Mouse (Mus musculus) spleen, embryonic (tissue): ENCODE results near the gene Smad3.

Source experiments
- CTCF ChIA-PET: fragments of 350-600 bp; sonication (Branson Sonifier 250); formaldehyde crosslinking; loops from one replicate; lab custom pipeline; 2022; lab: Charles Lee

Gene Smad3

GRCm38 (mm10) chr9:63749296-63749915, 8.4 kb downstream of the Smad3 start:
- CTCF ChIA-PET, result interaction anchor here (1.7 kb wide), 1 partner anchor 8 kb away, joined by 6 read pairs; the partner anchor contains the start of gene Smad3

- CTCF ChIA-PET, result interaction anchor here (1.1 to 1.7 kb wide), 3 partner anchors 10 to 14 kb away, joined by 3 to 6 read pairs (median 4); partner anchors contain the start of gene Smad3
These were observed 10.0 kb downstream of the Smad3 start for GRCm38 (mm10) chr9:63747645-63748295.

GRCm38 (mm10) chr9:63746980-63747379, 10.8 kb downstream of the Smad3 start:
- CTCF ChIA-PET, result interaction anchor here (0.5 to 1.3 kb wide), 2 partner anchors 12 to 137 kb away, joined by 3 to 20 read pairs; no protein-coding TSS in a partner anchor

GRCm38 (mm10) chr9:63745821-63746632, 11.8 kb downstream of the Smad3 start:
- CTCF ChIA-PET, result interaction anchor here (0.5 kb wide), 1 partner anchor 136 kb away, joined by 20 read pairs; no protein-coding TSS in a partner anchor

GRCm38 (mm10) chr9:63744595-63744994, 13.2 kb downstream of the Smad3 start:
- CTCF ChIA-PET, result no interaction called here

GRCm38 (mm10) chr9:63743775-63744174, 14.0 kb downstream of the Smad3 start:
- CTCF ChIA-PET, result no interaction called here

GRCm38 (mm10) chr9:63742887-63743660, 14.7 kb downstream of the Smad3 start:
- CTCF ChIA-PET, result interaction anchor here (1.2 kb wide), 1 partner anchor 15 kb away, joined by 3 read pairs; no protein-coding TSS in a partner anchor

- CTCF ChIA-PET, result interaction anchor here (1.2 kb wide), 1 partner anchor 14 kb away, joined by 3 read pairs; no protein-coding TSS in a partner anchor
These were observed 15.5 kb downstream of the Smad3 start for GRCm38 (mm10) chr9:63742318-63742717.

- CTCF ChIA-PET, result interaction anchor here (1.2 kb wide), 1 partner anchor 13 kb away, joined by 3 read pairs; no protein-coding TSS in a partner anchor
These were observed 16.0 kb downstream of the Smad3 start for GRCm38 (mm10) chr9:63741792-63742191.

GRCm38 (mm10) chr9:63740320-63740841, 17.4 kb downstream of the Smad3 start:
- CTCF ChIA-PET, result interaction anchor here (0.6 to 1.0 kb wide), 4 partner anchors 13 to 1038 kb away, joined by 3 to 4 read pairs (median 3); no protein-coding TSS in a partner anchor

GRCm38 (mm10) chr9:63738830-63739229, 19.0 kb downstream of the Smad3 start:
- CTCF ChIA-PET, result interaction anchor here (1.2 kb wide), 1 partner anchor 20 kb away, joined by 3 read pairs; no protein-coding TSS in a partner anchor

- CTCF ChIA-PET, result interaction anchor here (0.7 to 1.2 kb wide), 2 partner anchors 14 to 20 kb away, joined by 3 to 7 read pairs; no protein-coding TSS in a partner anchor
These were observed 19.6 kb downstream of the Smad3 start for GRCm38 (mm10) chr9:63738086-63738701.

GRCm38 (mm10) chr9:63737426-63737931, 20.3 kb downstream of the Smad3 start:
- CTCF ChIA-PET, result interaction anchor here (0.7 kb wide), 1 partner anchor 15 kb away, joined by 7 read pairs; no protein-coding TSS in a partner anchor

GRCm38 (mm10) chr9:63734261-63734660, 23.5 kb downstream of the Smad3 start:
- CTCF ChIA-PET, result interaction anchor here (0.6 kb wide), 1 partner anchor 58 kb away, joined by 3 read pairs; no protein-coding TSS in a partner anchor

GRCm38 (mm10) chr9:63732700-63733099, 25.1 kb downstream of the Smad3 start:
- CTCF ChIA-PET, result interaction anchor here (0.5 to 1.4 kb wide), 2 partner anchors 17 to 44 kb away, joined by 3 to 7 read pairs; no protein-coding TSS in a partner anchor

GRCm38 (mm10) chr9:63731114-63731828, 26.5 kb downstream of the Smad3 start:
- CTCF ChIA-PET, result interaction anchor here (1.2 kb wide), 1 partner anchor 60 kb away, joined by 3 read pairs; no protein-coding TSS in a partner anchor

GRCm38 (mm10) chr9:63728969-63729368, 28.8 kb downstream of the Smad3 start:
- CTCF ChIA-PET, result interaction anchor here (1.2 kb wide), 1 partner anchor 13 kb away, joined by 3 read pairs; no protein-coding TSS in a partner anchor

- CTCF ChIA-PET, result interaction anchor here (0.6 to 0.8 kb wide), 2 partner anchors 14 to 50 kb away, joined by 3 read pairs; no protein-coding TSS in a partner anchor
These were observed 30.7 kb downstream of the Smad3 start for GRCm38 (mm10) chr9:63727070-63727469.
